Mouse (Mus musculus): ENCODE results near the gene Derl3. TPM values are rescaled to one million over a fixed set of nuclear protein-coding genes. Genes with fewer than 3 reads are reported as not detected.
A peak's percentile ranks its signal among the peaks of the same experiment; 100 is the strongest.

Gene Derl3
- polyA plus RNA-seq, 1 experiment from 2014 or later, result 1.2 TPM

- H3K9ac ChIP-seq (replicated peaks; ENCODE audit: low read length), result no peak overlapping the region
- H3K27ac ChIP-seq (replicated peaks; ENCODE audit: low read depth, low read length), result no peak overlapping the region
- ATAC-seq (ENCODE audit: low FRiP score, low TSS enrichment) (no peak), DNase-seq (no peak)
- no peaks in the 10 kb centered on the region for H3K9me3 ChIP-seq (ENCODE audit: control insufficient read depth, low read length)
- H3K36me3 ChIP-seq (ENCODE audit: control insufficient read depth, insufficient read depth, low read length), result peaks cover 53% of the 10 kb centered on the region
- WGBS, result 94% methylated on average over 5 of the region's 5 CpGs
- H3K4me1 ChIP-seq (ENCODE audit: control insufficient read depth, insufficient read depth, low read length), result peaks cover 5% of the 10 kb centered on the region; the same call in 1 of the 2 replicates
- no peak overlapping the region for H3K4me3 ChIP-seq (replicated peaks; ENCODE audit: low read depth, low read length)
- H3K4me2 ChIP-seq (ENCODE audit: low read length), result no peak overlapping the region
- no peaks in the 10 kb centered on the region for H3K27me3 ChIP-seq (ENCODE audit: control insufficient read depth, insufficient read depth, low read length)
These were observed 2.5 kb downstream of the Derl3 start for GRCm38 (mm10) chr10:75895730-75896129.

GRCm38 (mm10) chr10:75896208-75896607, 3.0 kb downstream of the Derl3 start:
- no peaks in the 10 kb centered on the region for H3K9me3 ChIP-seq (ENCODE audit: control insufficient read depth, low read length)
- no peak overlapping the region for H3K27ac ChIP-seq (replicated peaks; ENCODE audit: low read depth, low read length)
- 100% methylated on average over 1 of the region's 1 CpGs for WGBS
- H3K27me3 ChIP-seq (ENCODE audit: control insufficient read depth, insufficient read depth, low read length), result no peaks in the 10 kb centered on the region
- DNase-seq (no peak), ATAC-seq (ENCODE audit: low FRiP score, low TSS enrichment) (no peak)
- no peak overlapping the region for H3K9ac ChIP-seq (replicated peaks; ENCODE audit: low read length)
- peaks cover 58% of the 10 kb centered on the region for H3K36me3 ChIP-seq (ENCODE audit: control insufficient read depth, insufficient read depth, low read length)
- H3K4me2 ChIP-seq (ENCODE audit: low read length), result no peak overlapping the region
- peaks cover 5% of the 10 kb centered on the region; the same call in 1 of the 2 replicates for H3K4me1 ChIP-seq (ENCODE audit: control insufficient read depth, insufficient read depth, low read length)
- H3K4me3 ChIP-seq (replicated peaks; ENCODE audit: low read depth, low read length), result no peak overlapping the region

- WGBS, result 38% methylated on average over 6 of the region's 6 CpGs
- ATAC-seq (ENCODE audit: low FRiP score, low TSS enrichment), result no peak
These were observed 4.2 kb downstream of the Derl3 start for GRCm38 (mm10) chr10:75897373-75897772.

GRCm38 (mm10) chr10:75898039-75898564, 4.9 kb downstream of the Derl3 start:
- Histone ChIP-seq H3K9ac (replicated peaks; ENCODE audit: low read length) (no peak overlapping the region), H3K4me1 (ENCODE audit: control insufficient read depth, insufficient read depth, low read length) (peaks cover 5% of the 10 kb centered on the region; the same call in 1 of the 2 replicates), H3K9me3 (ENCODE audit: control insufficient read depth, low read length) (no peaks in the 10 kb centered on the region), H3K27ac (replicated peaks; ENCODE audit: low read depth, low read length) (no peak overlapping the region), H3K4me2 (ENCODE audit: low read length) (no peak overlapping the region), H3K27me3 (ENCODE audit: control insufficient read depth, insufficient read depth, low read length) (no peaks in the 10 kb centered on the region), H3K36me3 (ENCODE audit: control insufficient read depth, insufficient read depth, low read length) (peaks cover 77% of the 10 kb centered on the region), H3K4me3 (replicated peaks; ENCODE audit: low read depth, low read length) (no peak overlapping the region)
- DNase-seq (no peak), ATAC-seq (ENCODE audit: low FRiP score, low TSS enrichment) (no peak)
- 79% methylated on average over 6 of the region's 6 CpGs for WGBS

More at GRCm38 (mm10) chr10:75897373-75897772, 4.2 kb downstream of the Derl3 start:
- H3K4me2 ChIP-seq (ENCODE audit: low read length), result no peak overlapping the region
- H3K4me3 ChIP-seq (replicated peaks; ENCODE audit: low read depth, low read length), result no peak overlapping the region
- H3K9ac ChIP-seq (replicated peaks; ENCODE audit: low read length), result no peak overlapping the region
- H3K9me3 ChIP-seq (ENCODE audit: control insufficient read depth, low read length), result no peaks in the 10 kb centered on the region
- DNase-seq, result peak; percentile 83
- peaks cover 5% of the 10 kb centered on the region; the same call in 1 of the 2 replicates for H3K4me1 ChIP-seq (ENCODE audit: control insufficient read depth, insufficient read depth, low read length)
- peaks cover 70% of the 10 kb centered on the region for H3K36me3 ChIP-seq (ENCODE audit: control insufficient read depth, insufficient read depth, low read length)
- H3K27me3 ChIP-seq (ENCODE audit: control insufficient read depth, insufficient read depth, low read length), result no peaks in the 10 kb centered on the region
- H3K27ac ChIP-seq (replicated peaks; ENCODE audit: low read depth, low read length), result no peak overlapping the region

GRCm38 (mm10) chr10:75898846-75899245, 5.6 kb downstream of the Derl3 start:
- WGBS, result 82% methylated on average over 3 of the region's 3 CpGs

GRCm38 (mm10) chr10:75904391-75904790, 11.2 kb downstream of the Derl3 start:
- no peak overlapping the region for H3K9ac ChIP-seq (replicated peaks; ENCODE audit: low read length)
- ATAC-seq (ENCODE audit: low FRiP score, low TSS enrichment), result no peak
- no peak overlapping the region for H3K4me3 ChIP-seq (replicated peaks; ENCODE audit: low read depth, low read length)
- no peak for DNase-seq
- no peaks in the 10 kb centered on the region for H3K4me1 ChIP-seq (ENCODE audit: control insufficient read depth, insufficient read depth, low read length)
- WGBS, result 92% methylated on average over 5 of the region's 5 CpGs
- no peaks in the 10 kb centered on the region for H3K9me3 ChIP-seq (ENCODE audit: control insufficient read depth, low read length)
- peaks cover 89% of the 10 kb centered on the region for H3K36me3 ChIP-seq (ENCODE audit: control insufficient read depth, insufficient read depth, low read length)
- H3K27me3 ChIP-seq (ENCODE audit: control insufficient read depth, insufficient read depth, low read length), result no peaks in the 10 kb centered on the region
- no peak overlapping the region for H3K27ac ChIP-seq (replicated peaks; ENCODE audit: low read depth, low read length)
- H3K4me2 ChIP-seq (ENCODE audit: low read length), result no peak overlapping the region

More at GRCm38 (mm10) chr10:75898846-75899245, 5.6 kb downstream of the Derl3 start:
- H3K9me3 ChIP-seq (ENCODE audit: control insufficient read depth, low read length), result no peaks in the 10 kb centered on the region
- H3K27ac ChIP-seq (replicated peaks; ENCODE audit: low read depth, low read length), result no peak overlapping the region
- ATAC-seq (ENCODE audit: low FRiP score, low TSS enrichment) (no peak), DNase-seq (no peak)
- no peaks in the 10 kb centered on the region for H3K4me1 ChIP-seq (ENCODE audit: control insufficient read depth, insufficient read depth, low read length)
- H3K4me2 ChIP-seq (ENCODE audit: low read length), result no peak overlapping the region
- H3K9ac ChIP-seq (replicated peaks; ENCODE audit: low read length), result no peak overlapping the region
- peaks cover 85% of the 10 kb centered on the region for H3K36me3 ChIP-seq (ENCODE audit: control insufficient read depth, insufficient read depth, low read length)
- H3K4me3 ChIP-seq (replicated peaks; ENCODE audit: low read depth, low read length), result no peak overlapping the region
- no peaks in the 10 kb centered on the region for H3K27me3 ChIP-seq (ENCODE audit: control insufficient read depth, insufficient read depth, low read length)

GRCm38 (mm10) chr10:75906882-75907281, 13.7 kb downstream of the Derl3 start:
- peaks cover 93% of the 10 kb centered on the region for H3K36me3 ChIP-seq (ENCODE audit: control insufficient read depth, insufficient read depth, low read length)
- no peaks in the 10 kb centered on the region for H3K4me1 ChIP-seq (ENCODE audit: control insufficient read depth, insufficient read depth, low read length)
- H3K9me3 ChIP-seq (ENCODE audit: control insufficient read depth, low read length), result no peaks in the 10 kb centered on the region
- WGBS, result 95% methylated on average over 4 of the region's 4 CpGs
- DNase-seq (no peak), ATAC-seq (ENCODE audit: low FRiP score, low TSS enrichment) (no peak)
- H3K27me3 ChIP-seq (ENCODE audit: control insufficient read depth, insufficient read depth, low read length), result no peaks in the 10 kb centered on the region
- H3K27ac ChIP-seq (replicated peaks; ENCODE audit: low read depth, low read length), result no peak overlapping the region
- no peak overlapping the region for H3K4me3 ChIP-seq (replicated peaks; ENCODE audit: low read depth, low read length)
- H3K4me2 ChIP-seq (ENCODE audit: low read length), result no peak overlapping the region
- no peak overlapping the region for H3K9ac ChIP-seq (replicated peaks; ENCODE audit: low read length)

GRCm38 (mm10) chr10:75910698-75911097, 17.5 kb downstream of the Derl3 start:
- no peaks in the 10 kb centered on the region for H3K9me3 ChIP-seq (ENCODE audit: control insufficient read depth, low read length)
- no peaks in the 10 kb centered on the region for H3K4me1 ChIP-seq (ENCODE audit: control insufficient read depth, insufficient read depth, low read length)
- 82% methylated on average over 2 of the region's 2 CpGs for WGBS
- ATAC-seq (ENCODE audit: low FRiP score, low TSS enrichment) (no peak), DNase-seq (no peak)
- no peak overlapping the region for H3K9ac ChIP-seq (replicated peaks; ENCODE audit: low read length)
- H3K27ac ChIP-seq (replicated peaks; ENCODE audit: low read depth, low read length), result no peak overlapping the region
- H3K27me3 ChIP-seq (ENCODE audit: control insufficient read depth, insufficient read depth, low read length), result no peaks in the 10 kb centered on the region
- no peak overlapping the region for H3K4me3 ChIP-seq (replicated peaks; ENCODE audit: low read depth, low read length)
- H3K36me3 ChIP-seq (ENCODE audit: control insufficient read depth, insufficient read depth, low read length), result peaks cover 85% of the 10 kb centered on the region
- no peak overlapping the region for H3K4me2 ChIP-seq (ENCODE audit: low read length)

- Histone ChIP-seq H3K27me3 (ENCODE audit: control insufficient read depth, insufficient read depth, low read length) (no peaks in the 10 kb centered on the region), H3K9me3 (ENCODE audit: control insufficient read depth, low read length) (no peaks in the 10 kb centered on the region), H3K36me3 (ENCODE audit: control insufficient read depth, insufficient read depth, low read length) (peaks cover 74% of the 10 kb centered on the region), H3K4me3 (replicated peaks; ENCODE audit: low read depth, low read length) (no peak overlapping the region), H3K9ac (replicated peaks; ENCODE audit: low read length) (no peak overlapping the region), H3K4me2 (ENCODE audit: low read length) (no peak overlapping the region), H3K4me1 (ENCODE audit: control insufficient read depth, insufficient read depth, low read length) (peaks cover under 1% of the 10 kb centered on the region; the same call in 1 of the 2 replicates), H3K27ac (replicated peaks; ENCODE audit: low read depth, low read length) (no peak overlapping the region)
- DNase-seq (no peak), ATAC-seq (ENCODE audit: low FRiP score, low TSS enrichment) (no peak)
- 77% methylated on average over 6 of the region's 6 CpGs for WGBS
These were observed 19.9 kb downstream of the Derl3 start for GRCm38 (mm10) chr10:75913013-75913589.

All from midbrain, embryonic 14.5 days (tissue).